ENCODE assay signal across 22 mouse cellular contexts in genomic region chr2:104722021-104722420, GRCm38 (mm10). TPM values are rescaled to one million over a fixed set of nuclear protein-coding genes. Genes with fewer than 3 reads are reported as not detected.
"Had no signal": no experiment of that assay in that cellular context is flagged by ENCODE, and none has a peak within 500 bp of the region (broad histone marks: within the 10 kb centered on the region; RNA-seq: fewer than 3 reads in every experiment).

No protein-coding gene starts in this region.

- H3K27me3 ChIP-seq: neural tube, embryonic 13.5 days; neural tube, embryonic 15.5 days; stomach, embryonic 15.5 days had no signal

- H3K4me1 ChIP-seq: neural tube, embryonic 13.5 days; neural tube, embryonic 15.5 days; stomach, embryonic 15.5 days had no signal

- DNase-seq: retina, postnatal 1 day; right cerebral cortex, adult 18-20 months; right cerebral cortex, postnatal 14 days; right cerebral cortex, postnatal 25 days; right cerebral cortex, postnatal 4 days; spleen, adult 18-20 months; thymus, adult 18-20 months; thymus, adult 2 months; thymus, postnatal 14 days; thymus, postnatal 25 days; thymus, postnatal 36 days; thymus, postnatal 4 days had no signal

- H3K4me3 ChIP-seq: neural tube, embryonic 13.5 days; neural tube, embryonic 15.5 days; stomach, embryonic 15.5 days had no signal

- H3K36me3 ChIP-seq: neural tube, embryonic 13.5 days; neural tube, embryonic 15.5 days; stomach, embryonic 15.5 days had no signal

- H3K4me2 ChIP-seq: neural tube, embryonic 13.5 days; neural tube, embryonic 15.5 days; stomach, embryonic 15.5 days had no signal

- H3K9ac ChIP-seq: neural tube, embryonic 13.5 days; neural tube, embryonic 15.5 days; stomach, embryonic 15.5 days had no signal

- H3K27ac ChIP-seq: neural tube, embryonic 13.5 days; neural tube, embryonic 15.5 days; stomach, embryonic 15.5 days; stomach, postnatal 0 days had no signal

- H3K9me3 ChIP-seq: neural tube, embryonic 13.5 days; neural tube, embryonic 15.5 days; stomach, embryonic 15.5 days had no signal

RNA-seq across cellular contexts. Expression of gene Pin1rt1, which starts 5.8 kb away (rescaled TPM):
- total RNA-seq: neutrophil, adult 5-6 weeks had no signal
- polyA plus RNA-seq: neural tube, embryonic 13.5 days; small intestine, adult 2 months; spleen, adult 2 months; stomach, embryonic 14.5 days; stomach, embryonic 15.5 days; stomach, postnatal 0 days; thymus, adult 2 months; thymus, postnatal 0 days; urinary bladder, adult 2 months had no signal
